Mouse (Mus musculus) stomach, embryonic 16.5 days (tissue): ENCODE data around the gene Pax6. TPM values are rescaled to one million over a fixed set of nuclear protein-coding genes. Genes with fewer than 3 reads are reported as not detected.

Experiments
- ATAC-seq: fragments of 200-750 bp; cut with Nextera tagmentation; 2 replicates; pipeline ENCODE4 v1.8.0; 2017; ENCODE audit warnings: moderate number of reproducible peaks, moderate TSS enrichment; ENCODE audit not compliant: insufficient read depth, low FRiP score
- H3K27ac ChIP-seq: fragments of 300-500 bp; sonication (generic); 2 replicates; pipeline ENCODE4 v1.5.1; 2014; ENCODE audit warnings: low read length
- H3K27me3 ChIP-seq: fragments of 300-500 bp; sonication (generic); 2 replicates; pipeline ENCODE4 v1.6.1; 2014; ENCODE audit warnings: low read length, control low read depth, mixed read lengths; ENCODE audit not compliant: control insufficient read depth, insufficient read depth
- H3K36me3 ChIP-seq: fragments of 300-500 bp; sonication (generic); 2 replicates; pipeline ENCODE4 v1.6.1; 2014; ENCODE audit warnings: low read length; ENCODE audit not compliant: control insufficient read depth, insufficient read depth
- H3K4me1 ChIP-seq: fragments of 300-500 bp; sonication (generic); 2 replicates; pipeline ENCODE4 v1.6.1; 2014; ENCODE audit warnings: low read length, control low read depth, mixed read lengths; ENCODE audit not compliant: control insufficient read depth, insufficient read depth
- H3K4me2 ChIP-seq: fragments of 300-500 bp; sonication (generic); 2 replicates; pipeline ENCODE4 v1.6.1; 2014; ENCODE audit warnings: low read depth, low read length, mixed read lengths
- H3K4me3 ChIP-seq: fragments of 300-500 bp; sonication (generic); replicated peaks from 2 replicates; pipeline ENCODE4 v1.5.1; 2014; ENCODE audit warnings: mild to moderate bottlenecking, low read length
- H3K9ac ChIP-seq: fragments of 300-500 bp; sonication (generic); 2 replicates; pipeline ENCODE4 v1.6.1; 2014; ENCODE audit warnings: low read length
- H3K9me3 ChIP-seq: fragments of 300-500 bp; sonication (generic); replicated peaks from 2 replicates; pipeline ENCODE4 v1.6.1; 2016; ENCODE audit warnings: low read length, control low read depth; ENCODE audit not compliant: control insufficient read depth
- WGBS: fragments of 180-500 bp; shearing (Covaris S2); extraction: QIAGEN DNeasy Blood & Tissue Kit; methylation state at CpG from one replicate; pipeline ENCODE4 v1.1.7; 2014; 5-methylcytosine and 5-hydroxymethylcytosine counted together
- polyA plus RNA-seq: library from polyadenylated mRNA; unstranded; fragments of >200 nt; fragmentation: Nextera tagmentation; extraction: Ambion mirVana; gene quantifications from 2 replicates; pipeline ENCODE4 v1.2.1, GENCODE M21; 2015

The Pax6 gene
- polyA plus RNA-seq, 1 experiment from 2014 or later: 1.7 TPM

- Histone ChIP-seq H3K4me2 (no peak overlapping the region), H3K27ac (no peak overlapping the region), H3K36me3 (no peaks in the 10 kb centered on the region), H3K9me3 (no peaks in the 10 kb centered on the region), H3K4me1 (no peaks in the 10 kb centered on the region), H3K4me3 (no peak overlapping the region), H3K9ac (no peak overlapping the region), H3K27me3 (peaks cover 76% of the 10 kb centered on the region)
- no peak for ATAC-seq
- WGBS: 3% methylated on average over 36 of the region's 36 CpGs
Measured at GRCm38 (mm10) chr2:105686363-105687316, 17.9 kb downstream of the Pax6 start.

GRCm38 (mm10) chr2:105687317-105687991, 18.8 kb downstream of the Pax6 start:
- no peaks in the 10 kb centered on the region for H3K36me3 ChIP-seq
- H3K4me2 ChIP-seq: peak overlapping the region; percentile 30; the same call in 1 of the 2 replicates

GRCm38 (mm10) chr2:105688011-105688410, 19.3 kb downstream of the Pax6 start:
- 2% methylated on average over 17 of the region's 17 CpGs for WGBS

More at GRCm38 (mm10) chr2:105687317-105687991, 18.8 kb downstream of the Pax6 start:
- H3K27ac ChIP-seq: no peak overlapping the region
- H3K27me3 ChIP-seq: peaks cover 76% of the 10 kb centered on the region
- H3K9me3 ChIP-seq: no peaks in the 10 kb centered on the region
- H3K4me3 ChIP-seq: no peak overlapping the region; the same call in 1 of the 2 replicates
- H3K4me1 ChIP-seq: no peaks in the 10 kb centered on the region
- no peak overlapping the region for H3K9ac ChIP-seq
- 2% methylated on average over 13 of the region's 13 CpGs for WGBS
- ATAC-seq: peak; percentile 29; the same call in 1 of the 2 replicates

GRCm38 (mm10) chr2:105688436-105689303, 20.0 kb downstream of the Pax6 start:
- no peak for ATAC-seq
- no peak overlapping the region for H3K9ac ChIP-seq
- H3K9me3 ChIP-seq: no peaks in the 10 kb centered on the region
- WGBS: under 1% methylated on average over 25 of the region's 25 CpGs
- H3K27ac ChIP-seq: no peak overlapping the region
- H3K27me3 ChIP-seq: peaks cover 76% of the 10 kb centered on the region
- peak overlapping the region; percentile 10; the same call in 1 of the 2 replicates for H3K4me3 ChIP-seq
- H3K4me1 ChIP-seq: no peaks in the 10 kb centered on the region
- H3K4me2 ChIP-seq: peak overlapping the region; percentile 30; the same call in 1 of the 2 replicates
- H3K36me3 ChIP-seq: no peaks in the 10 kb centered on the region

More at GRCm38 (mm10) chr2:105688011-105688410, 19.3 kb downstream of the Pax6 start:
- Histone ChIP-seq H3K9ac (no peak overlapping the region), H3K27me3 (peaks cover 76% of the 10 kb centered on the region), H3K9me3 (no peaks in the 10 kb centered on the region), H3K4me2 (peak overlapping the region; percentile 30; the same call in 1 of the 2 replicates), H3K4me1 (no peaks in the 10 kb centered on the region), H3K4me3 (no peak overlapping the region; the same call in 1 of the 2 replicates), H3K36me3 (no peaks in the 10 kb centered on the region), H3K27ac (no peak overlapping the region)
- no peak for ATAC-seq

GRCm38 (mm10) chr2:105689304-105689770, 20.6 kb downstream of the Pax6 start:
- Histone ChIP-seq H3K4me3 (no peak overlapping the region), H3K27ac (no peak overlapping the region), H3K4me1 (no peaks in the 10 kb centered on the region), H3K9ac (no peak overlapping the region), H3K27me3 (peaks cover 73% of the 10 kb centered on the region), H3K36me3 (no peaks in the 10 kb centered on the region), H3K9me3 (no peaks in the 10 kb centered on the region), H3K4me2 (no peak overlapping the region)
- ATAC-seq: no peak
- 2% methylated on average over 15 of the region's 15 CpGs for WGBS

- ATAC-seq: no peak
- Histone ChIP-seq H3K4me1 (no peaks in the 10 kb centered on the region), H3K36me3 (no peaks in the 10 kb centered on the region), H3K27me3 (peaks cover 69% of the 10 kb centered on the region), H3K4me3 (no peak overlapping the region), H3K4me2 (no peak overlapping the region), H3K9ac (no peak overlapping the region), H3K9me3 (no peaks in the 10 kb centered on the region), H3K27ac (no peak overlapping the region)
- WGBS: 7% methylated on average over 28 of the region's 28 CpGs
Measured at GRCm38 (mm10) chr2:105689771-105690639, 21.3 kb downstream of the Pax6 start.

GRCm38 (mm10) chr2:105691296-105691695, 22.6 kb downstream of the Pax6 start:
- no peaks in the 10 kb centered on the region for H3K9me3 ChIP-seq
- no peaks in the 10 kb centered on the region for H3K36me3 ChIP-seq
- no peaks in the 10 kb centered on the region for H3K4me1 ChIP-seq
- no peak overlapping the region for H3K27ac ChIP-seq
- H3K4me3 ChIP-seq: no peak overlapping the region
- ATAC-seq: no peak
- peaks cover 59% of the 10 kb centered on the region for H3K27me3 ChIP-seq
- H3K4me2 ChIP-seq: no peak overlapping the region
- H3K9ac ChIP-seq: no peak overlapping the region
- 13% methylated on average over 10 of the region's 10 CpGs for WGBS

GRCm38 (mm10) chr2:105697741-105698140, 29.0 kb downstream of the Pax6 start:
- Histone ChIP-seq H3K4me2 (no peak overlapping the region), H3K4me3 (no peak overlapping the region), H3K27ac (no peak overlapping the region), H3K4me1 (no peaks in the 10 kb centered on the region), H3K36me3 (no peaks in the 10 kb centered on the region), H3K9ac (no peak overlapping the region), H3K27me3 (peaks cover 7% of the 10 kb centered on the region), H3K9me3 (no peaks in the 10 kb centered on the region)
- ATAC-seq: no peak
- 76% methylated on average over 5 of the region's 5 CpGs for WGBS
